Mouse (Mus musculus): Measurements from ENCODE around the gene Cdk12. TPM values are rescaled to one million over a fixed set of nuclear protein-coding genes. Genes with fewer than 3 reads are reported as not detected.

Gene Cdk12
- polyA plus RNA-seq, 1 experiment from 2014 or later: 14.6 TPM

- H3K4me1 ChIP-seq: peaks cover 13% of the 10 kb centered on the region
These were observed 118.2 kb downstream of the Cdk12 start for GRCm38 (mm10) chr11:98320806-98321676.

DNA sequence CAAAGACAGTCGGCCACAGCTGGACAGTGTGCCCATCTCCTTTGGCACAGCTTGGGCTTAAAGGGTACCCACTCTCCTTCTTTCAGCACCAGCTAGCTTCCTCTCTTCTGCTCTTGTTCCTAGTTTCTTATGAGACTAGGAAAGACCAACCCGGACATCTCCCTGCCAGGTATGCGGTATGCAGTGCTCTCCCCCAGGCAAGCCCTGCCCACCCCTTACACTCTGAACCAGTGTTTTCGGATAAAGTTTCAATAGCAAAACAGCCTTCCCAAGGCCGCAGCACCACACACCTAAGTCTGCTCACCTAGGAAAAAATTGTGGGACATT, 118.8 kb downstream of the Cdk12 start:
- H3K4me1 ChIP-seq: peaks cover 13% of the 10 kb centered on the region
- H3K27me3 ChIP-seq: peaks cover 98% of the 10 kb centered on the region
- H3K9me3 ChIP-seq (replicated peaks): no peaks in the 10 kb centered on the region
- H3K27ac ChIP-seq: no peak overlapping the region
- no peak overlapping the region for H3K9ac ChIP-seq
- H3K4me2 ChIP-seq (replicated peaks): no peak overlapping the region
- ATAC-seq (ENCODE audit: low FRiP score): no peak
- no peak overlapping the region for H3K4me3 ChIP-seq
- WGBS: 4% methylated on average over 5 of the region's 5 CpGs
- no peaks in the 10 kb centered on the region for H3K36me3 ChIP-seq

More at GRCm38 (mm10) chr11:98320806-98321676, 118.2 kb downstream of the Cdk12 start:
- Histone ChIP-seq H3K9ac (no peak overlapping the region), H3K9me3 (replicated peaks) (no peaks in the 10 kb centered on the region), H3K36me3 (no peaks in the 10 kb centered on the region), H3K4me2 (replicated peaks) (0 out of 2 replicates have a peak overlapping the region, but pooled peaks have one; percentile 16), H3K4me3 (no peak overlapping the region), H3K27ac (no peak overlapping the region), H3K27me3 (peaks cover 100% of the 10 kb centered on the region)
- ATAC-seq (ENCODE audit: low FRiP score): no peak
- 1% methylated on average over 30 of the region's 30 CpGs for WGBS

- Histone ChIP-seq H3K36me3 (no peaks in the 10 kb centered on the region), H3K27me3 (peaks cover 98% of the 10 kb centered on the region), H3K9ac (no peak overlapping the region), H3K4me3 (no peak overlapping the region), H3K4me1 (peaks cover 17% of the 10 kb centered on the region), H3K27ac (no peak overlapping the region), H3K4me2 (replicated peaks) (no peak overlapping the region), H3K9me3 (replicated peaks) (no peaks in the 10 kb centered on the region)
- 0% methylated on average over 1 of the region's 1 CpGs for WGBS
- no peak for ATAC-seq (ENCODE audit: low FRiP score)
These were observed 119.3 kb downstream of the Cdk12 start for GRCm38 (mm10) chr11:98322159-98322558.

- Histone ChIP-seq H3K4me1 (peaks cover 24% of the 10 kb centered on the region), H3K27ac (no peak overlapping the region), H3K9ac (no peak overlapping the region), H3K4me2 (replicated peaks) (no peak overlapping the region), H3K9me3 (replicated peaks) (no peaks in the 10 kb centered on the region), H3K27me3 (peaks cover 98% of the 10 kb centered on the region), H3K4me3 (no peak overlapping the region), H3K36me3 (no peaks in the 10 kb centered on the region)
- ATAC-seq (ENCODE audit: low FRiP score): no peak
- WGBS: 1% methylated on average over 10 of the region's 10 CpGs
These were observed 120.4 kb downstream of the Cdk12 start for GRCm38 (mm10) chr11:98323136-98323866.

DNA sequence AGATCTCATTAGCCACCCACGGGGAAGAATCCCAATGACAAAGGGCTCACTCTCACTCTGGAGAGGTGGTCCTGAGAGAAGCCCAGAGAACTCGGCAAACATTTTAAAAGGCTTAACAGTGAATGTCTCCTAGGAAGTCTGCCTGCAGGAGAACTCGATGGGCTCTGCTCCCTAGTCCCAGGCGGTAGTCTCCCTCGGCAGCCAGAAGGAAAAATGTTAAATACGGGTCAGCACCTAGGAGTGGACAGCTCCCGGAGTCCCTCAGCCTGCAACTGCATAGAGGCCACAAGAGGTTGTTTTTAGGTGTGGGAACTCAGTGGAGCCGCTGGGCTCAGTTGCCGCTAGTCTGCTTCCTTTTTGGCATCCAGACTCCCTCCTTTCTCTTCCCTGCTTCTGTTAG, 121.1 kb downstream of the Cdk12 start:
- Histone ChIP-seq H3K4me3 (no peak overlapping the region), H3K9me3 (replicated peaks) (no peaks in the 10 kb centered on the region), H3K36me3 (no peaks in the 10 kb centered on the region), H3K4me2 (replicated peaks) (no peak overlapping the region), H3K4me1 (peaks cover 25% of the 10 kb centered on the region), H3K27ac (no peak overlapping the region), H3K27me3 (peaks cover 98% of the 10 kb centered on the region), H3K9ac (no peak overlapping the region)
- no peak for ATAC-seq (ENCODE audit: low FRiP score)
- WGBS: under 1% methylated on average over 9 of the region's 9 CpGs

- 4% methylated on average over 14 of the region's 14 CpGs for WGBS
- H3K27me3 ChIP-seq: peaks cover 98% of the 10 kb centered on the region
- no peaks in the 10 kb centered on the region for H3K36me3 ChIP-seq
- H3K4me1 ChIP-seq: peaks cover 25% of the 10 kb centered on the region
- H3K4me2 ChIP-seq (replicated peaks): no peak overlapping the region
- no peak overlapping the region for H3K9ac ChIP-seq
- peak overlapping the region; percentile 11; the same call in 1 of the 2 replicates for H3K4me3 ChIP-seq
- H3K9me3 ChIP-seq (replicated peaks): no peaks in the 10 kb centered on the region
- no peak overlapping the region for H3K27ac ChIP-seq
- ATAC-seq (ENCODE audit: low FRiP score): no peak
These were observed 122.4 kb downstream of the Cdk12 start for GRCm38 (mm10) chr11:98325191-98325820.

DNA sequence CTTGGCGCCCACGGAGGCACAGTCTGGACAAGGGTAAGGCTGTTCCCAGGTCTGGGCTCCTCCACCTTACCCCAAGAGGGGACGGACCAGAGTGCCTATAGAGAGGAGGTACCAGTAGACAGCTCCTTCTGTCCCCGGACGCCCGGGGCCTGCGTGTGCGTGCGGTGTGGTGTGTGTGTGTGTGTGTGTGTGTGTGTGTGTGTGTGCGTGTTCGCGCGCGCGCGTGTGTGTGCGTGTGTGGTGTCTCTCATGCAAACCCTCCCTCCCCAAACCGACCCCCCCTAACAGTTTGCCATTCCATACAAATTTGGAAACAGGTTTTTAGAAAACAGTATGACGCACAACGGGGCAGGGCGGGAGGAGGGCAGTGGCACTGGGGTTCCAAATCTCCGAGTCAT, 123.0 kb downstream of the Cdk12 start:
- no peaks in the 10 kb centered on the region for H3K9me3 ChIP-seq (replicated peaks)
- peak overlapping the region; percentile 11; the same call in 1 of the 2 replicates for H3K4me3 ChIP-seq
- H3K4me2 ChIP-seq (replicated peaks): peak overlapping the region; percentile 26
- H3K27me3 ChIP-seq: peaks cover 98% of the 10 kb centered on the region
- H3K4me1 ChIP-seq: peaks cover 24% of the 10 kb centered on the region
- no peak overlapping the region for H3K27ac ChIP-seq
- no peak overlapping the region for H3K9ac ChIP-seq
- no peaks in the 10 kb centered on the region for H3K36me3 ChIP-seq
- ATAC-seq (ENCODE audit: low FRiP score): no peak
- 9% methylated on average over 14 of the region's 22 CpGs for WGBS

GRCm38 (mm10) chr11:98326741-98327135, 123.9 kb downstream of the Cdk12 start:
- peak overlapping the region; percentile 52 for H3K4me2 ChIP-seq (replicated peaks)
- peaks cover 98% of the 10 kb centered on the region for H3K27me3 ChIP-seq
- peak overlapping the region; percentile 62 for H3K9ac ChIP-seq
- no peak overlapping the region for H3K27ac ChIP-seq
- peaks cover 17% of the 10 kb centered on the region for H3K4me1 ChIP-seq
- no peaks in the 10 kb centered on the region for H3K9me3 ChIP-seq (replicated peaks)
- ATAC-seq (ENCODE audit: low FRiP score): no peak
- H3K4me3 ChIP-seq: peak overlapping the region; percentile 40
- H3K36me3 ChIP-seq: no peaks in the 10 kb centered on the region
- WGBS: under 1% methylated on average over 19 of the region's 19 CpGs

GRCm38 (mm10) chr11:98327136-98328030, 124.5 kb downstream of the Cdk12 start:
- Histone ChIP-seq H3K36me3 (no peaks in the 10 kb centered on the region), H3K4me1 (peaks cover 17% of the 10 kb centered on the region), H3K4me3 (peak overlapping the region; percentile 40), H3K4me2 (replicated peaks) (peak overlapping the region; percentile 52), H3K9ac (peak overlapping the region; percentile 62), H3K27me3 (peaks cover 98% of the 10 kb centered on the region), H3K27ac (peak overlapping the region; percentile 14; the same call in 1 of the 2 replicates), H3K9me3 (replicated peaks) (no peaks in the 10 kb centered on the region)
- 1% methylated on average over 97 of the region's 97 CpGs for WGBS
- peak; percentile 12; the same call in 1 of the 2 replicates for ATAC-seq (ENCODE audit: low FRiP score)

GRCm38 (mm10) chr11:98328031-98328370, 125.1 kb downstream of the Cdk12 start:
- peak overlapping the region; percentile 52 for H3K4me2 ChIP-seq (replicated peaks)
- peaks cover 97% of the 10 kb centered on the region for H3K27me3 ChIP-seq
- H3K9ac ChIP-seq: peak overlapping the region; percentile 62
- peak overlapping the region; percentile 40 for H3K4me3 ChIP-seq
- H3K36me3 ChIP-seq: no peaks in the 10 kb centered on the region
- no peak overlapping the region for H3K27ac ChIP-seq
- under 1% methylated on average over 34 of the region's 35 CpGs for WGBS
- ATAC-seq (ENCODE audit: low FRiP score): no peak
- no peaks in the 10 kb centered on the region for H3K9me3 ChIP-seq (replicated peaks)
- H3K4me1 ChIP-seq: peaks cover 17% of the 10 kb centered on the region
